Mouse (Mus musculus) heart, adult 2 months (tissue): ENCODE measurements at regions not wholly inside any gene's neighbourhood (a gene's known extent, or its start where the extent isn't known, plus 50 kb on each side); places are given as distances from the start of the nearest gene placed in this dataset.

ENCODE experiments used
- CTCF ChIP-seq: fragments of 200-600 bp; IDR thresholded peaks from 2 replicates; pipeline ENCODE4 v1.8.1; 2022; ENCODE audit warnings: antibody characterized with exemption, mild to moderate bottlenecking, moderate library complexity
- EP300 ChIP-seq: fragments of 200-500 bp; IDR thresholded peaks from 2 replicates; pipeline ENCODE4 v1.6.1; 2011; ENCODE audit warnings: low read depth, low read length, control low read depth; ENCODE audit not compliant: insufficient read depth
- POLR2A ChIP-seq: fragments of 200-500 bp; IDR thresholded peaks from 2 replicates; pipeline ENCODE4 v1.6.1; 2011; ENCODE audit warnings: mild to moderate bottlenecking, low read depth, low read length, control low read depth; ENCODE audit not compliant: insufficient read depth

DNA sequence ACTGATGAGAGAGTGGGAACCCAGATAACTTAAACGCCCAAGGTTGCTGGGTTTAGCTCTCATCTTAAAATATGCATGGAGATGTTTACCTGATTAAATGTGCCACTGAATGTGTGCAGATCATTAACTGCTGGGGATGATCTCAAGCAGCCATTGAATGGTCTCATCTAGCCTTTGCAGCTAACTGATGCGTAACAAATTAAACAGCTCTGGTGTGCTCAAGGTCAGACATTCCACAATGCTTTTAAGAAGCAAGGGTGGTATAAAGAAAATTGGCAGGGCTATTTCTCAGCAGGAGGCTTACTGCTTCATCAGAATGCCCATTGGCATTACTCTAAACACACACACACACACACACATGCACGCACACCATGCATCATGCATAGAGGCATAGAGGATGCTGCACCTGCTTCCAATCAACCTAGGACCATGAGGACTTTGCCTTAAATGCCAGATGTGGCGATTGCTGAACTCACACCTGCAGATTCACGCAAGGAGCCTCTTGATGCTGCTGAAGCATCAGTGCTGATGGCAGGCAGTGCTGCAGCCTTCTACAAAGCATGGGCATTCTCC, 333.4 kb downstream of the Ice1 start:
- TF ChIP-seq POLR2A (no peak), CTCF (no peak), EP300 (no peak)
